Mouse (Mus musculus) heart, postnatal 0 days (tissue): Measurements from ENCODE around the gene Cryaa. TPM values are rescaled to one million over a fixed set of nuclear protein-coding genes. Genes with fewer than 3 reads are reported as not detected.

Experiments used
- ATAC-seq: fragments of 200-750 bp; cut with Nextera tagmentation; 2 replicates; pipeline ENCODE4 v1.8.0; 2017; ENCODE audit warnings: low read depth, moderate number of reproducible peaks, moderate library complexity; ENCODE audit not compliant: insufficient read depth
- DNase-seq: peaks from one replicate; pipeline ENCODE4 v3.0.0-alpha.2; 2016; ENCODE audit warnings: low spot score
- H3K27ac ChIP-seq: fragments of 300-500 bp; sonication (generic); 2 replicates; pipeline ENCODE4 v1.5.1; 2014; ENCODE audit warnings: low read depth, mild to moderate bottlenecking
- H3K27me3 ChIP-seq: fragments of 300-500 bp; sonication (generic); 2 replicates; pipeline ENCODE4 v1.6.1; 2014; ENCODE audit warnings: low read length, mixed read lengths; ENCODE audit not compliant: control insufficient read depth, insufficient read depth
- H3K36me3 ChIP-seq: fragments of 300-500 bp; sonication (generic); replicated peaks from 2 replicates; pipeline ENCODE4 v1.6.1; 2014; ENCODE audit warnings: low read length, mixed read lengths; ENCODE audit not compliant: control insufficient read depth, insufficient read depth
- H3K4me1 ChIP-seq: fragments of 300-500 bp; sonication (generic); 2 replicates; pipeline ENCODE4 v1.6.1; 2014; ENCODE audit warnings: antibody characterized with exemption; ENCODE audit not compliant: control insufficient read depth, insufficient read depth
- H3K4me2 ChIP-seq: fragments of 300-500 bp; sonication (generic); 2 replicates; pipeline ENCODE4 v1.6.1; 2014; ENCODE audit warnings: low read depth, mild to moderate bottlenecking, low read length, moderate library complexity
- H3K4me3 ChIP-seq: fragments of 300-500 bp; sonication (generic); 2 replicates; pipeline ENCODE4 v1.5.1; 2014; ENCODE audit warnings: low read depth, low read length
- H3K9ac ChIP-seq: fragments of 300-500 bp; sonication (generic); replicated peaks from 2 replicates; pipeline ENCODE4 v1.6.1; 2014; ENCODE audit warnings: low read depth, low read length, mixed read lengths
- H3K9me3 ChIP-seq: fragments of 300-500 bp; sonication (generic); replicated peaks from 2 replicates; pipeline ENCODE4 v1.6.1; 2016; ENCODE audit warnings: low read length; ENCODE audit not compliant: control insufficient read depth
- CTCF ChIP-seq: IDR thresholded peaks from 2 replicates; pipeline ENCODE4 v1.5.1; 2016; ENCODE audit warnings: antibody characterized with exemption, control low read depth, low read depth
- EP300 ChIP-seq: IDR thresholded peaks from 2 replicates; pipeline ENCODE4 v1.6.1; 2016; ENCODE audit warnings: antibody characterized with exemption, low read depth
- WGBS: fragments of 180-500 bp; shearing (Covaris S2); extraction: QIAGEN DNeasy Blood & Tissue Kit; methylation state at CpG from one replicate; pipeline ENCODE4 v1.1.7; 2014; 5-methylcytosine and 5-hydroxymethylcytosine counted together
- polyA plus RNA-seq: library from polyadenylated mRNA; unstranded; fragments of >200 nt; fragmentation: Nextera tagmentation; extraction: Ambion mirVana; gene quantifications from 2 replicates; pipeline ENCODE4 v1.2.1, GENCODE M21; 2015
- total RNA-seq: library from RNA; depleted of rRNA; stranded (reverse); fragments of >200 nt; gene quantifications from 2 replicates; pipeline ENCODE4 v1.2.3, GENCODE M21; 2014; ENCODE audit warnings: low replicate concordance

Gene Cryaa
- total and polyA plus RNA-seq, 2 experiments from 2014 or later, result not detected

DNA sequence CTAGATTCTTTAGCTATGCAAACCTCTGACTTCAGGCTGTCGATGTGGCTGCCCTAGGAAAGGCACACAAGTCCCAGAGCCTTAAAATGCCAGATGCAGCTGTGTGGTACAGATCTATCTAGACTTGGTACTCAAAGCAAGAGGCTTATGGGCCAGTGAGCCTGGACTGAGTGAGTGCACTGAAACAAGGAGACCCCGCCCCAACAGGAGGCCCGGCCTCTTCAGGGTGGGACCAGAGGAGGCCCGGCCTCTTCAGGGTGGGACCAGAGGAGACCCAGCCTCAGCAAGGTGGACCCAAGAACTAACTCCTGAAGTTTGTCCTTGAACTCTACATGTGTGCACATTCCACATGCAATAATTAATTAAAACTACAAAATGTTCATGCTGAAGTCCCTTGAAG, 34.7 kb upstream of the Cryaa start:
- TF ChIP-seq EP300 (no peak), CTCF (no peak)
- Histone ChIP-seq H3K4me1 (no peaks in the 10 kb centered on the region), H3K4me3 (no peak overlapping the region), H3K9me3 (no peaks in the 10 kb centered on the region), H3K27ac (no peak overlapping the region), H3K36me3 (peaks cover 17% of the 10 kb centered on the region), H3K27me3 (no peaks in the 10 kb centered on the region), H3K4me2 (no peak overlapping the region), H3K9ac (no peak overlapping the region)
- ATAC-seq (0 out of 2 replicates have a peak, but pooled peaks have one; percentile 20), DNase-seq (no peak)
- WGBS, result 70% methylated on average over 4 of the region's 4 CpGs

- WGBS, result 82% methylated on average over 5 of the region's 5 CpGs
Measured at GRCm38 (mm10) chr17:31646199-31647002, 31.2 kb upstream of the Cryaa start.

DNA sequence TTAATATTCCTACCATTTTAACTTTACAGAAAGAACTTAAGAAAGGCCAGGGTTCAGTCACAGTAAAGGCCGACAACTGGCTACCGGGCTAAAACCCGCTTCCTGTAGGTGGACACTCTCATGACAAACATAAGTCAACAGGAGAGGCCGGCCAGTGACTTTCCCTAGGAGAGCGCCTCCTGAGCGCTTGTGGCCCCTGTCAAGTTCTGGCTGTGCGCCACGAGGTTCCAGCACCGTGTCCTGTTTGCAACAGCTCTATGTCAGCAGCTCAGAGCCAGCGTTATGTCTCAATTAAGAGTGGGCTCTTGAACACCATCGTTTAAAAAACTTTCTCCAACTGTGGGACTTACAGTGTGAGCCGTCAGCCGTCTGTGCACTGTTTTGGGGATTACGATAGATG, 25.5 kb upstream of the Cryaa start:
- Histone ChIP-seq H3K4me2 (no peak overlapping the region), H3K36me3 (peaks cover 80% of the 10 kb centered on the region), H3K27ac (no peak overlapping the region), H3K27me3 (no peaks in the 10 kb centered on the region), H3K9me3 (no peaks in the 10 kb centered on the region), H3K9ac (no peak overlapping the region), H3K4me3 (no peak overlapping the region), H3K4me1 (peaks cover 5% of the 10 kb centered on the region)
- WGBS, result 53% methylated on average over 14 of the region's 14 CpGs
- DNase-seq, result no peak
- TF ChIP-seq CTCF, result no peak
- no peak for TF ChIP-seq EP300
- ATAC-seq, result no peak

More at GRCm38 (mm10) chr17:31646199-31647002, 31.2 kb upstream of the Cryaa start:
- Histone ChIP-seq H3K27ac (no peak overlapping the region), H3K9me3 (no peaks in the 10 kb centered on the region), H3K36me3 (peaks cover 50% of the 10 kb centered on the region), H3K4me2 (no peak overlapping the region), H3K4me1 (no peaks in the 10 kb centered on the region), H3K9ac (no peak overlapping the region), H3K4me3 (no peak overlapping the region), H3K27me3 (no peaks in the 10 kb centered on the region)
- no peak for DNase-seq
- TF ChIP-seq CTCF (no peak), EP300 (no peak)
- ATAC-seq, result peak; percentile 41; the same call in 1 of the 2 replicates

DNA sequence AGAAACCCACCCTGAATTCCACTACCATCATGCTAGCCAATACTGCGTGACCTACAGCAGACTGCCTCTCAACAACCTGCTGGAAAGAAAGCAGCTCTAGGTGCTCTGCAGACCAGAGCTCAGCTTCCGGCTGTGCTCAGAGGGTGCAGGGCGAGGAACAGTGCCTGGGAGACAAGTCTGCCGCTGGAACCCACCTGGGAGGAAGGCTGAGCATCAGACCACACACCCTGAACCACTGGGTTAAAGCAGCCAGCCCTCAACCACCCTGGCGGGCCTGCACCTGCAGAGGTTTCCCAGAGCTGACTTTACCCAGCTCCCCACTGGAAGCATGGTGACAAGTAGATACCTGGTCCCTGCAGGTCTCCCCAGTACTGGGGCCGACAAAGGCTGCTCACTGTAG, 24.3 kb upstream of the Cryaa start:
- Histone ChIP-seq H3K4me3 (no peak overlapping the region), H3K4me2 (no peak overlapping the region), H3K27ac (no peak overlapping the region), H3K9ac (no peak overlapping the region), H3K36me3 (peaks cover 69% of the 10 kb centered on the region), H3K9me3 (no peaks in the 10 kb centered on the region), H3K4me1 (peaks cover 12% of the 10 kb centered on the region), H3K27me3 (no peaks in the 10 kb centered on the region)
- no peak for DNase-seq
- 85% methylated on average over 6 of the region's 6 CpGs for WGBS
- no peak for ATAC-seq
- TF ChIP-seq CTCF (no peak), EP300 (no peak)

- WGBS, result 38% methylated on average over 4 of the region's 4 CpGs
- Histone ChIP-seq H3K4me2 (no peak overlapping the region), H3K27ac (peak overlapping the region; percentile 36), H3K27me3 (no peaks in the 10 kb centered on the region), H3K9me3 (no peaks in the 10 kb centered on the region), H3K4me1 (peaks cover 15% of the 10 kb centered on the region), H3K4me3 (no peak overlapping the region), H3K9ac (no peak overlapping the region), H3K36me3 (peaks cover 49% of the 10 kb centered on the region)
- DNase-seq (no peak), ATAC-seq (no peak)
- TF ChIP-seq CTCF (no peak), EP300 (no peak)
Measured at GRCm38 (mm10) chr17:31655366-31655765, 22.2 kb upstream of the Cryaa start.
